Mouse (Mus musculus): Measurements from ENCODE around the gene Stoml2.

Stoml2 gene

DNA sequence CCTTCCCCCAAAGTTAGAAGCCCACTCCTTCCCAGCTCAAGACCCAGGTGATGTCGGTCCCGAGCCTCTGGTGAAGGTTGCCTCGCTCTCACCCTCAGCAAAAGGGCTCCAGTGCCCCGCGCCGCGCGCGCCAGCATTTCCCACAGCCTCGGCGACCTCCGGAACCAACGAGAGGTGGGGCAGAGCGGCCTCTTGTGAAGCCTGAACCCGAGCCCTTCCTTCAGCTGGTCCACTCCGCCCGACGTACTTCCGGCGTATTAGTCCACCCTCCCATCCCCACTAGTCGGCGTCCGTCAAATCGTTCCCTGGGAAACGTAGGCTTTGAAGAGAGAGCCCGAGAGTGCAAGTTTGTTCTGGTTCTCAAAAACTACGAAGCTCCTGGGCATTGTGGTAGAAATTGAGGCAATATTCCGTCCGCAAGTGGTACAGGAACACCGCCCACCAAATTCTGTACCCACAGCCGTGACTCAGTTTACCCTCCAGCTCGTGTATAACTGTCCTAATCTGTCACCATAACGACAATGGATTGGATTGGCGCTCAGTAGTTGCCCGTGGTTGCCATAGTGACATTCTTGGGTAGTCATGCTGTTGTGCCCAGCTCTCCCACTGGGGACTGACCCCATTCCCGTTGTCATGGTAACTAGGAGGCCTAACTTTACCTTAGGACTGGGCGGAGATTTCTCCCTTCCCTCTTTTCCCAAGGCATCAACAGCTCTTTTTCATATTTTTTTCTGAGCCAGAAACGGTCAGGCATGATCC lies at the start of gene Stoml2:
TSS of gene Stoml2 (minus strand) at position 474 of the 759 bp plus-strand sequence.
- DNase-seq: peak; percentile 93 to 96

DNA sequence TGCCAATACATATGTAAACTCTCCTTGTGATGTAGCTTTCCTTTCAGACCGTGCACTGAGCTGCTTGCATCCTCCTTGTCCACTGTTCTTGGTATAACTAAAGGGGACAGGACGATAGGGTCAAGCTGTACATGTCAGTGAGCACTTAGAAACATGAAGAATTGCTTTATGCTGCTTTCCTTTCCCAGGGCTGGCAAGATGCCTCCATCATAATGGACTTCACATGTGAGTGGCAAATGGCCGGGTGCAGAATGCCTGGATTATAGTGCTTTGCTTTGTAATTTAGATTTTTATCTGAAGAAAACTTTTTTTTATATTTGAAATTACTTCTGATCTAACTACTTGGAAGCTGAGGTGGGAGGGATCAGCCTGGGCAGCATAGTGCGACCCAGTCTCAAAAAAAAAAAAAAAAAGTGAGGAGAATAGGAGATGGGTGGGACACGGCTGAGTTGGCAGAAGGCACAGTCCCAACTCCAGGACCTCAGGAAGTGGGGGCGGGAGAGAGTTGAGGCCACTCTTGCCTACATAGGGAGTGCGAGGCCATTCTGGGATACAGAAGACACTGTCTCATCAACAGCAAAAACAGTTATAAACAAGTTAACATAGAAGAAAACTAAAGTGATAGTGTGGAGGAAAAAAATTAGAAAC lies 46.7 kb upstream of the Stoml2 start:
- peak in 1 of 2 experiments; percentile 14 for DNase-seq

DNA sequence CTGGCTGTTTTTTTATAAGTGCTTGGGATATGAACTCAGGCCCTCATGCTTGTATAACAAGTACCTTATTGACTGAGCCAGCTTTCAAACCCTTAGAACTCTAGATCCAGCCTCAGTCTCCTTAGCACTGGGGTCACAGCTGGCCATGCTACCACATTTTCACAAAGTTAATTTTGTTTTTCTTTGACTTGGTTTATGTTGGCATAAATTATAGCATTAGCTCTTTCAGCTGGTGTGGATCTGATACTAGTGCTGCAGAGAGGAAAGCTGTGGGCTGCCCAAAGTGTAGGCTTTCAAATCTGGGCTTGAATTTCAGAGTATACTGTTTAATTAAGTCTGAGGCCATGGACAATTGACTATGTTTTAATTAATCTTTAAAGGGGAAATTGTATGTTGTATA lies 43.4 kb upstream of the Stoml2 start:
- no peak for DNase-seq

DNA sequence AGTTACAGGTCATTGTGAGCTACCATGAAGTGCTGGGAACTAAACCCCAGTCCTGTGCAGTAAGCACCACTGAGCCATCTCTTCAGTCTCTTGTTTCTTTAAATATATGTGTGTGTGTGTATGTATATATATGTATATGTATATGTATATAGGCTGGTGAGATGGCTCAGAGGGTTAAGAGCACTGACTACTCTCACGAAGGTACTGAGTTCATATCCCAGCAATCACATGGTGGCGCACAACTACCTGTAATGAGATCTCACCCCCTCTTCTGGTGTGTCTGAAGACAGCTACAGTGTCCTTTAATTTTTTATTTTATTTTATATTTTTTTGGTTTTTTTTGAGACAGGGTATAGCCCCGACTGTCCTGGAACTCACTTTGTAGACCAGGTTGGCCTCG lies 34.0 kb upstream of the Stoml2 start:
- DNase-seq: no peak

DNA sequence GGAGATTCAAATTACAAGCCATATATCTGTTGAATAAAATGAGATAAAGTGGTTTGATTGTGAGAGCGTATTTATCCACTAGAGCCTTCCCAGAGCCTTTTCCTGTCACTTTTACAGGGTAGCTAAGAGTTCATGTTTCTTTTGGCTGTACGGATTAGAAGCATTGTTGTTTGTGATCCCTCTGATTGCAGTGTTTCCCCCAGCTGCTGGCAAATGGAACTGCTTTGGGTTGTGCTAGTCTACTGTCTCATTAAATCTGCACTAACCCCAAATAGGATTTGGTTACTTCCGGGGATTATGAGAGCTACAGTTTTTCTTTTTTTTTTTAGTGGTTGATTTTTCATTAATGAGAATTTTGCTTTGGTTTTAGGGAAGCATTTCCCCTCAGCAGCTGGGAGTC lies 28.8 kb upstream of the Stoml2 start:
- no peak for DNase-seq

DNA sequence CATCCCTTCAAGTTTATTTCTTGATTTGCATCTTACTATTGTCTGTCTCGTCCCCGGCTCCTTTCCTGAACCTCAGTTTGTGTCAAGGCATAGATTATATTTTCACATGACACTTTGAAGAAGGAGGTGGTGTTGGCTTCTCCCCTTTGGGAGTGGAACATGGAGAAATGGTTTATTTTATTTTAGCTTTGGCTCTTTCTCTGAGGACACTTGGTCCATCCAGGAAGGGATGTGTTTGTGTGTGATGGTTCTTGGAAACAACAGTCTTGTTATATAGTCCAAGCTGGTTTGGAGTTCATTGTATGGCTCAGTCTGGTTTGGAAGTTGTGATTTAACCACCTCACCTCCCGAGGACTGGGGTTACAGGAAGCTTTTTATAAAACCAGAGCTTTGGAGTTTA lies 28.2 kb upstream of the Stoml2 start:
- no peak for DNase-seq

DNA sequence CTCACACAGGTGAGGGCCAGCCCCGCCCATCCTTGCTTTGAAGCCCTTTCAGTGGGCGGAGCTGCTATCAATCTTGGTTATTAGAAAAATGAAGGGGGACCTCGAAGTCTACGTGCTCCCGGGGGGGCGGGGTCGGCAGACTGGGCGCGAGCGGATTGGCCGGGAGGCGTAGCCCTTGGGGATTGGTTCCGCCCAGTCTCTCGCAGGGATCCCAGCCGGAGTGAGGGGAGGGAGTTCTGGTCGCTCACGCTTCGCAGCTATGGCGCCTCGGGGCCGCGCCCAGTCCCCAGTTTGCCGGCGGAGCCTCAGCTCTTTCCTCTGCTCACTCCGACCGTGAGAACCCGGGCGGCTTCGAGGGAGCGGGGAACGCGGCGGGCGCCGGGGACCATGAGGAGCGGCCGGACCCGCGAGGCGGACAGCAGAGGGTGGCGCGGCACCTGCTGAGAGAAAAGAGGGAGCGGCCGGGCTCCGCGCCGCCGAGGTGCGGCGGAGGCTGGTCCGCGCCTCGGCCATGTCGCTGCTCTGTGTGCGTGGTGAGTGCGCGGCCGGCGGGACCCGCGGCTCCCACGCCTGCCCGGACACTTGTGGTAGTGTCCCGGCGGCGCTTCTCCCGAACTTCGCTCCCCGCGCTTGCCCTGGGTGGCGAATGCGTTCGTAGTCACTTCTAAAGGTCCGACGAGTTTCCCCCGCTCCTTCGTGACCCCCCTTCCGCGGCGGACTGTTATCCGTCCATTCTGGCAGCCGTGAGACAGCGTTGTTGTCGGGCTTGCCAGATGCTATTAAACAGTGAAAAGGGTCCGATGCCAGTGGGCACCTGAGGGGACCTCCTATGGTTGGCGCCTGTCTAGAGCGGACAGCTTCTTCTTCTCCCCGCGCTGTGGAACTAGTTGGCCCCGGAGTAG lies 27.5 kb upstream of the Stoml2 start, which contains the start of gene Unc13b:
TSS of gene Unc13b (plus strand) at position 201 of the 902 bp plus-strand sequence.
- DNase-seq: peak; percentile 98 to 99

DNA sequence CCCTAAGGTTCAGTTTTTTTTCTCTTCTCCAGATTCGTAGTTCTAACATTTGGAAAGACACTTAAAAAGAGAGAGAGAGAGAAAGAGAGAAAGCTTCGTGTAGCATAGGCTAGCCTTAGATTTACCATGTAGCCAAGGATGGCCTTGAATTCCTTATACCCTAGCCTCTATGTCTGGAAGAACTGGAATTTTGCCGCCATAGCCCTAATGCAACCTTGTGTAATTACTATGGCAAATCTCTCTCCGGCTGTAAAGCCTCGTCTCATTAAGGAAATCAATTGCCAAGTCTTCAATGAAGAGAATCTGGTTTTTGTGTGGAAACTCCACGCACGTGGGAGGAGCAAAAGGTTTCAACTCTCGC lies 26.9 kb upstream of the Stoml2 start:
- DNase-seq: no peak

DNA sequence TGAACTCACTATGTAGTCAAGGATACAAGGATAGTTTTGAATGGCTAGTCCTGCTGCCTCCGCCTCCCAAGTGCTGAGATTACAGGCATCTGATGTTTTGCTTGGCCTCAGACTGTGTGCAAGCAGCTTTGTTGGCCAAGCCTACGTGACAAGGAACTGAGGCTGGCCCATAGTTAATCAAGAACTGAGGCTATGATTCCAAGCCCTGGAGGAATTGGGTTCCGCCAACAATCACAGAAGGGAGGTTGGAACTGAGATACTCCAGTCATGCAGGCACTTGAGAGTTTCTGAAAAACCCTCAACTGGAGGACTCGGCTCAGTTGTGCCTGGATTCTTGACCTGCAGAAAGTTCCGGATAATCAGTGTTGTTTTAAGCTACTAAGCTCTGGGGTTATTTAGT lies 26.1 kb upstream of the Stoml2 start:
- DNase-seq: no peak

DNA sequence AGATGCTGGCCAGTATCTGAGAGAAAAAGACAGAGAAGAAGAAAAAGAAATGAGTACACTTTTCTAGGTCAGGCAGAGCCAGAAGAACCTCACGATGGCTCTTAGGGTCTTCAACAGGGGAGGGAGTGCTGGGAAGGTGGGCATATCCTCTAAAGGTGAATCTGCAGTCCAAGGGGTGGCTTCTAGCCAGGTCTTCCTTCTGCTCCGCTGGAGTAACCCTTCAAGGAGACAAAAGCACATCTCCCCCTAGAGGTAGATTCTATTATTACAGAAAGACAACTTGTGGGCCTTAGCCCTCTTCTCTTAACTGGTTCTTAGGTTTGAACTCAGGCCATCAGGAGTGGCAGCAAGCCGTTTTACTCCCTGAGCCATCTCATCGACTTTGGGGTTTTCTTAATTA lies 21.1 kb upstream of the Stoml2 start:
- DNase-seq: peak; percentile 91 to 95

DNA sequence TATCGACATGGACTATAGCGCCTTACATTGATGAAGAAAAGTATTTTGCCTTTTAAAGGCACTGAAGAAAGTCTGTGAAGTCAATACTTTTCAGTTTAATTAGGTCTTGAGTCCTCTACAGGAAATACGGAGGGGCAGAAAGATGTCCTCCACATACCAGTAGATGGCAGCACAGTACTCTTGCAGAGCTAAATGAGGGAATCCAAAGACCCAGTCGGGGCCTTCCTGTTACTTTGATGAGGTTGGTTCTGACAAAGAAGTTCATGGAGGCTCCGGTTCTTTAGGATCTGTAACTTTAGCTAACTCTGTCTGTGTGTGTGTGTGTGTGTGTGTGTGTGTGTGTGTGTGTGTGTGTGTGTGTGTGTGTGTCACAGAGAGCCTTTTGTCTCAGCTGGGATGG lies 15.7 kb upstream of the Stoml2 start:
- peak; percentile 87 to 93 for DNase-seq

DNA sequence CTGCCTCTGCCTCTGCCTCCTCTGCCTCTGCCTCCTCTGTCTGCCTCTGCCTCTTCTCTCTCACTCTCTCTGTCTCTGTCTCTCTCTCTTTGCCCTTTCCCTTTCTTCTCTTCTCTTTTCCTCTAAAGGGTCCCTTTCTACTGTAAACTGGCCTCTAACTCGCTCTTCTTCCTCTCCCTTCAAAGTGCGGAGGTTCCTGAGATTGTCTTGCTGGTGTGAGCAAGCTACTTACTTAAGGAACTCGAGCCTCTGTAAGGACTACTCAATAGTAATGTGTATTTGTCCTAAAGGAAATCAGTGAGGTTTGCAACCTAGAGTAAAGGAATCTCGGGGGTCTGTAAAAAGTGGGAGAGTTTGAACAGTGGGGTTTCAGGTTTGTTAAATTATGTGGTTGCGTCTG lies 15.1 kb upstream of the Stoml2 start:
- no peak for DNase-seq

DNA sequence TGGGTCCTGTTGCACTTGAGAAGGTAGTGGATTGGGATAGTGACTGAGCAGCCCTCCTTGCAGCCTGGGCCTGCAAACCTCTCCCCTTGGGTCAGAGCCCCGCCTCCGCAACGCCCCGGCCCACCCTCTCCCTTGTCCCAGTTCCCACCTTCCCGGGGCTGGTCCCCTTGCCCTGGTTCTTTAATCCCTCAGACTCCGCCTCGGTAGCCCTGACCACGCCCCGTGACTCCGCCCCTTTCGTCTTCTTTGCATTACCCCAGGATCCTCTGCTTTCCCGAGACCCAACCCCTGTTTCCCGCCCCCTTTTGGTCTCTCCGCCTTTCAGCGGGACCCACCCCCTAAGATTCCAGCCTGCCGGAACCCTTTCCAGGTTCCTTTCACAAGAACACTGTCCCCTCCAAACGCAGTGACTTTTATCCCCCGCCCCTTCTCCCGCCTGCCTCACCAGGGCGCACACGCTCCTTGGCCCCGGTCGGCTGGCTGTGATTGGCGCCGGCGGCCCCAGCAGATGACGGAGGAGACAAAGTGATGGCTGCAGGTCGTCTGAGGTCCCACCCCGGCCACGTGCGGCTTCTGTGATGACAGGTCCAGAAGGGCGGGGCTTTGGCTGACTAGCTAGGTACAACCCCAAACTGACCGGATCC lies 14.3 kb upstream of the Stoml2 start, which contains the start of gene Fam214b:
TSS of gene Fam214b (minus strand) at position 562 of the 644 bp plus-strand sequence.
- DNase-seq: peak; percentile 99

DNA sequence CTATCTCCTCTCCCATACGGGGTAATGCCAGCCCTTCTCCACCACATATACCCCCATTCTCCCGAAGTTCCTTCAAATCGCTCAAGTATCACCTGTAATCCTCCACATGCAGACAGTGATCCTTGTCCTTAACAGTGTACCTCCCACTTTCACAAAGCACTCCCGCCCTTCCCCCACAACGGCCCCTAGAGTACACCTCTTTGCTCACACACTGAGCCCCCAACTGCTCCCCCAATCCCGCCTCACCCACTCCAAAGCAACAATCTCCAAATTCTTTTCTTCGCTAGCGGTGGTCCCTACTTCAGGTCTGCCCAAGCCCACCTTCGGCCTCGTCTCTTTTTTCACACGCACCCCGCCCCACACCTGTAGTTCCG lies 13.8 kb upstream of the Stoml2 start:
- DNase-seq: no peak

DNA sequence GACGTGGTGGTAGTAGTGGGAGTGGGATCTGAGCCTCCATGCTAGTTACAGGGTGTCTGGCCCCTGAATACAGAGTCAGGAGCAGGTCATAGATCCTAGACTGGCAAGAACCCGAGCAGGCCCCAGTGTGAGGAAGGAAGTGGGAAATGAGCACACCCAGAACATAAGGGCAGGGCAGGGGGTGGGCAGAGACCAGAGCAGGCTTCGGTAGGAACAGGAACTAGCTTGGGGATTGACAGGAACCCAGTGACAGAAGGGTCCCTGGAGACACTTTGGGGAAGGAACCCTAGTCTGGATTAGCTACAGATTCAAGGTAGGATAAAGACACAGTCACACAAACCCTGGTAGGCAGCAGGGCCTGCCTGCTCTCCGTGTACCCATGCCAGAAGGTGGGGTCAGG lies 13.2 kb upstream of the Stoml2 start:
- DNase-seq: peak in 1 of 2 experiments; percentile 28

DNA sequence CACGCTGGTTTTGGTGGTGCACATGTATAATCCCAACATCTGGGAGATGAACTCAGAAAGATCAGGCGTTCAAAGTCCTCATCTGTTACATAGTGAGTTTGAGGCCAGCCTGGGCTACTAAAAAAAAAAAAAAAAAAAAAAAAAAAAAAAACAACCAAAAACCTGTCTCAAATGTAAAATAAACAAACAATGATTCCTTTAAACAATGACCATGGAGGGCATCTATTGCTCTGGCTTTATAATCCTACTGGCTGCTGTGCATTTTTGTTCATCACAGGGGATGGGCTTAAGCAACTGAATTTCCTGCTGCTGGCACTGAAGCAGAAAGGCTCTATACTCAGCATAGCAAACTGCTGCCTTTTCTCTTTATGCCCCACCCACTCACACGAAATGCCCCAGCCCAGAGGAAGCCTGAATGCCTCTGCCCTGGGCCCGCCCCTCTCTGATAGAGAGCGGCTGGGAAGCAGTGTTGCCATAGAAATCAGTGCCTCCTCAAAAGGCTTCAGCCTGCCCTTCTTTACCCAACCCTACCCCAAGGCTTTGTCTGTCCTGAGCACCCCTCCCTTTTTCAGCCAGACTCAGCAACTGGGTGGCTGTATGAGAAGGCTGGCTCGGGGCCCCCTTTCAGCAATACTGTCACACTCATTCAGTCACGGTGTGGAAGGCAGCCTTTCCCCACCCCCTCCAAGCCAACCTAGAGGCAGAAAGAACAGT lies 12.3 kb upstream of the Stoml2 start:
- peak; percentile 47 to 51 for DNase-seq

DNA sequence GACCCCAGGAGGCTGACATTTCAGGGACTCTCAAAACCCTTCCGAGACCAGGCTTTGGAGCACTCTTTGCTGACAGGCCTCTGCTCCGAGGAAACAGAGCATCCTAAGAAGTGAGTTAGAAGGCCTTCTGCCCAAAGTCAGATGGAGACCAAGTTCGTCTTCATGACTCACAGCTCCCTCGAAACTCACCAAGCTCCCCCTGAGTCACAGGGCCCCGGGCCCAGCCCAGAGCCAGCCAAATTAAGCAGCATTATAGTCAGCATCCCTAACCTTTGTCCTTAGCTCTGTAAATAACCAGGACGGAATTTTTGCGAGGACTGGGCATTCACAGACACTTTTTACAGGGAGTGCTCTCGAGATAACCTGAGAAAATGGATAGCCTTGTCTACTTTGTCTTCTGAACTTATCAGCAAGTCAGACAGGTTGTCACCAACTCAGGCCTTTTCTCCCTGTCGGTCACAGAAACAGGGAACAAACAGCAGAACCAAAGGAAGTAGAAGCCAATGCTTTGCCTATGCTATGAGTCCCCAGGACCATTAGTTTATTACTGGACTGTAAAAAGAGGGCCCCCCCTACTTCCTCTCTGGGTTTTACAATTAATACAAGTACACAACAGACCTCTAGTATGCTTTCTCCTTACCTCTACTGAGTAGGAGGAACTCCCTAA lies 9.5 kb upstream of the Stoml2 start:
- no peak for DNase-seq

DNA sequence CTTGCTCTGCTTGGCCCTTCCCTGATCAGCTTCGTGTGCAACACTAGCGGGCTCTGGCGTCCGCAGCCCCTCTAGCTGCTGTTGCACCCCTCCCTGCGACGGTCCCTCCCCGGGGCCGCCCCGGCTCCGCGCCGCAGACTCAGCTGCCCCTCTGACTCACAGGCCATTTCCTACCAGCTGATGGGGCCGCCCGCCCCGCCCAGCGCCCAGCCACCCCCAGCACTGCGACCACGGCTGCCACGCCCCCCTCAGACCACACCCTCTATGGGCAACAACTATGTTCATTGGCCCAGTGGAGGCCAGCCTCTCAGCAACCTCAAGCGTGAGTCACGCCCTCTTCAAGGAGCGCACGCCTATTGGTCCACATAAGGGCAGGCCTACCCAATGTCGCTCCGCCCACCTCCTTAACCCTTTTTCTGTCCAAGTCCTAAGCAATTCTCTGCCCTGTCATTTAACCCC lies 8.6 kb upstream of the Stoml2 start:
- DNase-seq: peak; percentile 96 to 98

DNA sequence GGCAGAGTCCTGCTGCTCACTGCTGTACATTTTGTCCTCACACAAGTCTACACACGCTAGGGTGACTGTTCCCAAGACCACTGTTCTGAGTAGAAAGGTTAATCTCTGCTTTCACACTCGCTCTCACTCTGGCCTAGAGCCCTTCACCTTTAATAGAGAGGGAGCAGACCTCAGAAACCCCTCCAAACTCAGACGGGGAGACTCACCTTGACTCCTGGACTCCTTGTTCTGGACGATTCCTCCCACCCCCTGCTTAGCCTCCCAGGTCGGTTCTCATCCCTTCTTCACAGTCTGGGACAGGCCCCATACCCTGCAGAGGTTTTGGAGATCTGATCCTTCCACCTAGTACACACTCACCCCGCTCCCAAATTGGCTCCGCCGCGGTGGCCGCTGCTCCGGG lies 8.1 kb upstream of the Stoml2 start:
- DNase-seq: no peak

DNA sequence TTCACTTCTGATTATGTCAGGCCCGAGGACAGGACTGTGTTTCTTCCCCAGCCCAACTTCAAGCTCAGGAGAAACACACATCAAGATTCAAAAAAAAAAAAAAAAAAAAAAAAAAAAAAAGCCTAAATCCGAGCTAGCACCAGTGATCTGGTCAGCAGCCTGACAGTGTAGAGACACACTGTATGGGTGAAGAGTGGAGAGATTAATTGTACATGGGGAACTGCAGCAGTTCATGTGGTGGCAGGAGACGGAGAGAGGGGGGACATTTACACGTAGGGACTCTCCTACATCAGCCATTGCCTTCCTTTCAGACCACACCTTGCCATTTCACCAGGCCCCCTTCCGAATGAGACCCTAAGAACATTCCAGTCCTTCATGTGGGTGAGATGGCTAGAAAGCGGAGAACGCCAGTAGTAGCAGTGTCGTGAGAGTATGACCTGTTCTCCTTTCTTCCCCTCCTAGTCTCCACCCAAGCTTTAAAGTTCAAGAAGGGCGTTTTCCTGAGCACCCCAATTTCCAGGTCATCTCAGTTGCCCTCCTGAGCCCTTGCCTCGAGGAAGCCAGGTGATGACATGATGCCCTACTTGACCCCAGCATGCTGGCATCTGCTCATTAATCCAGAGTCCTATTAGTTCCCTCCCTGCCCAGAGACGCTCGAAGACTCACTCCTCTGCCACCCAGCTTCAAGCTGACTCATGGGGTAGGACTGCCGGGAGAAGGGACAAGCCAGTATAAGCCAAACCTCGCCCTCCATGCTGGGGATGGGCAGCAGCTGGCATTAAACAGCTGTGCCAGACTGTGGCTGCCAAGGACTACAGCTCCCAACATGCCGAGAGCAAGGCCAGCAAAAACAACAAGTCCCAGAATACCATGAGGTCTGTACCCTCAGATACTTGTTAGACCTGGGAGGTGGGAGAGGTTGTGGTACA lies 7.3 kb upstream of the Stoml2 start:
- DNase-seq: peak; percentile 71 to 73

Measured in cerebellum, postnatal 10 days (tissue).